Mouse (Mus musculus): ENCODE results near the gene Zfp296. TPM values are rescaled to one million over a fixed set of nuclear protein-coding genes. Genes with fewer than 3 reads are reported as not detected.

Gene Zfp296
- polyA plus RNA-seq, 1 experiment from 2014 or later = 0.31 TPM

DNA sequence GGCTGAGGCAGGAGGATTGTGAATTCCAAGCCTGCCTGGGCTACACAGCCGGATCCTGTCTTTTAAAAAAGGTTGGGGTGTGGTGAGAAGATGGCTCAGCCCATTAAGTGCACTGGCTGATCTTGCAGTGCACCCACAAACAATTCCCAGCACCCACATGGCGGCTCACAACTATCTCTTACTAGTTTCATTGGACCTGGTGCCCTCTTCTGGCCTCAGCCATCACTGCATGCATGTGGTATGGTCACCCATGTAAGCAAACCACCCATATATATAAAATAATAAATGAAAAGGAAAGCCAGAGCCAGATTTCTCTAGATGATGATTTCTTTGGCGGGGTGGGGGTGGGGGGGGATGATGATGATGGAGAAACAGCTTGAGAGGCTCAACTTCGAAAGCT lies 12.6 kb upstream of the Zfp296 start:
- no peaks in the 10 kb centered on the region for H3K27me3 ChIP-seq
- peaks cover 38% of the 10 kb centered on the region for H3K36me3 ChIP-seq
- no peaks in the 10 kb centered on the region for H3K9me3 ChIP-seq
- H3K4me1 ChIP-seq (replicated peaks) = peaks cover 27% of the 10 kb centered on the region
- H3K27ac ChIP-seq = no peak overlapping the region
- no peak overlapping the region for H3K4me3 ChIP-seq (replicated peaks)
- no peak overlapping the region for H3K9ac ChIP-seq (replicated peaks)
- 89% methylated on average over 4 of the region's 4 CpGs for WGBS
- no peak for ATAC-seq
- no peak overlapping the region for H3K4me2 ChIP-seq (replicated peaks)

DNA sequence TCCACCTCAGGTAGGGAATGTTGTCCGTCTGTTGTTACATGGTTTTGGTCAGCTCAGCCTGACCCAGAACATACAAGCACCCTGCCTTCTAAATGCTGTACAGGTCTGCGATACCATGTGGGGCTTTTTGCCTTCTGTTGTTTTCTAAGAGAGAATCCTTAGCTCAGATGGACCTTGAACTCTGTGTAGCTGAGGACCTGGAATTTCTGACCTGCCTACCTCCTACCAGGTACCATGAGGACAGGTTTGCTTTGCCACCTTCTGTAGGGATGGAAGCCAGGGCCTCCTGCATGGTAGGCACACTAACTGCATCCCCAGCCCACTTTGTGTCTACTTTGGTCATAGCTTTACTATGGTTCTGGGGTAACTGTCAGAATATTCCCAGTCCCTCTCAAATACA lies 11.3 kb upstream of the Zfp296 start:
- Histone ChIP-seq H3K27me3 (no peaks in the 10 kb centered on the region), H3K9ac (replicated peaks) (no peak overlapping the region), H3K4me2 (replicated peaks) (no peak overlapping the region), H3K27ac (no peak overlapping the region), H3K9me3 (no peaks in the 10 kb centered on the region), H3K4me1 (replicated peaks) (peaks cover 14% of the 10 kb centered on the region), H3K36me3 (peaks cover 46% of the 10 kb centered on the region), H3K4me3 (replicated peaks) (no peak overlapping the region)
- ATAC-seq = no peak
- WGBS = 95% methylated on average over 2 of the region's 2 CpGs

DNA sequence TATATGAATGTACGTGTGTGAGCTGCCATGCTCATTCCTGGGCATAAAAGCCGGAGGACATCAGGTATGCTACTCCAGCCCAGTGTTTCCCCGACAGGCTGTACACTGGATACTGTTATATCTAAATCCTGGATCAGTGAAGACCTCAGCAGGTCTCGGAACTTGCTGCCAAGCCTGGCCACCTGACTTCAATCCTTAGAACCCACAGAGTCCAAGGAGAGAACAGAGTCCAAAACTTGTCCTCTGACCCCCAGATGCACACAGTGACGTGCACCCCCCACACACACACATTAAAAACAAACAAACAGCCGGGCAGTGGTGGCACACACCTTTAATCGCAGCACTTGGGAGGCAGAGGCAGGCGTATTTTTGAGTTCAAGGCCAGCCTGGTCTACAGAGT lies 9.7 kb upstream of the Zfp296 start:
- peaks cover 46% of the 10 kb centered on the region for H3K36me3 ChIP-seq
- H3K27ac ChIP-seq = no peak overlapping the region
- no peak overlapping the region for H3K4me3 ChIP-seq (replicated peaks)
- H3K27me3 ChIP-seq = no peaks in the 10 kb centered on the region
- H3K9ac ChIP-seq (replicated peaks) = no peak overlapping the region
- no peak for ATAC-seq
- WGBS = 92% methylated on average over 8 of the region's 8 CpGs
- H3K4me2 ChIP-seq (replicated peaks) = no peak overlapping the region
- peaks cover 17% of the 10 kb centered on the region for H3K4me1 ChIP-seq (replicated peaks)
- H3K9me3 ChIP-seq = no peaks in the 10 kb centered on the region

DNA sequence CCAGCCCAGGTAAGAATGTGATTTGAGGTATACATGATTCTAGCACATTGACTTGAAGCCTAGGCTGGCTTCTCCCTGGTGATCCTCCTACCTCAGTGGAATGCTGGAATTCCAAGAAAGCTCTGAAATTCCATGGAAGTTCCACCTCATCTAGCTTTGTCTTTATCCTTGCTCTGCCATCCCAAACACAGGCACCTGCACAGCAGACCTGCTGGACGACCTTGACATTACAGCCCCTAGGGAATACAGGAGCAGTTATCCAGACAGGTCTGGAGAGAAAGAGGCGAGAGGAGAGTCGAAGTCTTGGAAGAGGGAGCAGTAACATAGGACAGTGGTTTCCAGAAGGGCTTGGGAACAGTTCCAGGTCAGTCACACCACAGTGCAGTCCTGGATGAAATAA lies 7.4 kb upstream of the Zfp296 start:
- peaks cover 40% of the 10 kb centered on the region for H3K36me3 ChIP-seq
- H3K4me2 ChIP-seq (replicated peaks) = no peak overlapping the region
- ATAC-seq = no peak
- no peak overlapping the region for H3K9ac ChIP-seq (replicated peaks)
- H3K27ac ChIP-seq = no peak overlapping the region
- H3K27me3 ChIP-seq = peaks cover 2% of the 10 kb centered on the region; the same call in 1 of the 2 replicates
- 88% methylated on average over 3 of the region's 3 CpGs for WGBS
- no peaks in the 10 kb centered on the region for H3K9me3 ChIP-seq
- no peak overlapping the region for H3K4me3 ChIP-seq (replicated peaks)
- peaks cover 22% of the 10 kb centered on the region for H3K4me1 ChIP-seq (replicated peaks)

DNA sequence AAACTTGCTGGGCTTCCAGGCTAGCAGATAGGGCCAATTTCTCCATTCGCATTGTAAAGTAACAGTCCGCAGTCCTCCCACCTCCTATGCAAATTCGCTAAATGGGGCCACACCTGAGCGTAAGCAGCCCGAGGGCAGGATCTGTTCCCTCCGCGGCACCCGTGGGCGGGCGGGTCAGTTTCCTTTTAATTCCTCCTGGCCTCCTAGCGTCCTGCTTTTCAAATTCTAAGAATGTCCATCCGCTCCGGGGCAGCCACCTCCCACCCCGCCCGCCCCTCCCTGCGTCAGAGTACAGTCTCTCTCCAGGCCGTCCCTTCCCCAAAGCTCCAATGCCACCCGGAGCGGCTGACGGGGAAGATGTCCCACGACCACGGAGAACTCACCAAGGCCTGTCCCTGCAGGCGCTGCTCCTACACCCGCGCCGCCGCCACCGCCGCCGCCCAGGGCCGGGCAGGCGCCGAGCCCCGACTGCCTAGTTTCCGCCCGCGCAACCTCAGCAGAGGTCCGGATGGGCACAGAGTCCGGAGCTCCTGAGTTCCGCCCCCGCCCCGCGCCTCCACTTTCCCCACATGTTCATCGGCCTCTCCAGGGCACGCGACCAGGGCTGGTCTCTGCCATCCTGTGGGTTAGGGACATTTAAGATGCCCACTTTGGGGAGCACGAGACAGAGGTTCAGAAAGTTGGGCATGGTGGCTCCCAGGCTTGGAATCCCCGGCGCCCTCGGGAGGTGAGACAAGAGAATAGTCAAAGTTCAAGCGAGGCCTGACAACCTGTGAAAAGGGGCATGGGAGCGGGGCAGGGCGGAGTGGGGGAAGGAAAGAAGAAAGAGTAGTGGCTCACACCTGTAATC lies 3.9 kb upstream of the Zfp296 start:
- Histone ChIP-seq H3K9me3 (no peaks in the 10 kb centered on the region), H3K9ac (replicated peaks) (peak overlapping the region; percentile 84), H3K27me3 (peaks cover 37% of the 10 kb centered on the region), H3K4me3 (replicated peaks) (peak overlapping the region; percentile 77), H3K4me2 (replicated peaks) (peak overlapping the region; percentile 83), H3K4me1 (replicated peaks) (peaks cover 32% of the 10 kb centered on the region), H3K27ac (peak overlapping the region; percentile 74), H3K36me3 (peaks cover 21% of the 10 kb centered on the region)
- WGBS = under 1% methylated on average over 53 of the region's 53 CpGs
- peak; percentile 88 for ATAC-seq

DNA sequence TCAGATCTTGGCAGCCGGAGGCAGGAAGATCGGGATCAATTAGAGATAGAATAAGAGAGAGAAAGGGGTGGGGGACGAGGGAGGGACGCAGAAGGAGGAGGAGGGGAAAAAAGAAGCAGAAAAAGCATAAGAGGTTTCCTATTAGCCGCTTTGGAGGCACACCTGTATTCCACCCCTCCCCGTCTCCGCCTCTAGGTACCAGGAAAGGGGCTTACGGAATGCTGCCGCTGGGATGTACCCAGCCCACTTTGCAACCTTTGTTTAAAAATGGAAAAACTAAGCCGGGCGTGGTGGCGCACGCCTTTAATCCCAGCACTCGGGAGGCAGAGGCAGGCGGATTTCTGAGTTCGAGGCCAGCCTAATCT lies 3.3 kb upstream of the Zfp296 start:
- Histone ChIP-seq H3K4me2 (replicated peaks) (peak overlapping the region; percentile 83), H3K9me3 (no peaks in the 10 kb centered on the region), H3K4me1 (replicated peaks) (peaks cover 32% of the 10 kb centered on the region), H3K27ac (peak overlapping the region; percentile 74; the same call in 1 of the 2 replicates), H3K4me3 (replicated peaks) (peak overlapping the region; percentile 77), H3K27me3 (peaks cover 43% of the 10 kb centered on the region), H3K9ac (replicated peaks) (peak overlapping the region; percentile 84), H3K36me3 (peaks cover 15% of the 10 kb centered on the region)
- 29% methylated on average over 16 of the region's 16 CpGs for WGBS
- ATAC-seq = peak; percentile 7; the same call in 1 of the 2 replicates

DNA sequence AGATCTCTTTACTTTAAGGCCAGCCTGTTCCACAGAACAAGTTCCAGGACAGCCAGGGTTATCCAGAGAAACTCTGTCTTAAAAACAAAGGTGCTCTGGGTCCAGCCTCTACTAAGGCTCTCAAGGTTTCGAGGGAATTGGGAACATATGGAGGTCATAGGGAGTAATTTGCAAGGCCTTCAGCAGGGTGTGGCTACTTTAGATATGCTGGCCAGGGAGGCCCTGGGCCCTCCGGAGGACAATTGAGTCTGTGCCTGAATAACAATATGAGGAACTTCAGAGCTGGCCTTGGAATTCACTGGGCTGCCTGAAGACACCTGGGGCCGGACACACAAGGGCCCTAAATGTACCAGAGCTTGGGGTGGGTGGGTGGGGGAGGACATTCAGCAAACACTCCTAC lies 1.5 kb upstream of the Zfp296 start:
- WGBS = 72% methylated on average over 3 of the region's 3 CpGs
- no peak overlapping the region for H3K4me2 ChIP-seq (replicated peaks)
- peaks cover 59% of the 10 kb centered on the region for H3K27me3 ChIP-seq
- no peak for ATAC-seq
- H3K27ac ChIP-seq = no peak overlapping the region
- H3K4me3 ChIP-seq (replicated peaks) = no peak overlapping the region
- H3K4me1 ChIP-seq (replicated peaks) = peaks cover 32% of the 10 kb centered on the region
- no peak overlapping the region for H3K9ac ChIP-seq (replicated peaks)
- H3K36me3 ChIP-seq = peaks cover 12% of the 10 kb centered on the region
- H3K9me3 ChIP-seq = no peaks in the 10 kb centered on the region

DNA sequence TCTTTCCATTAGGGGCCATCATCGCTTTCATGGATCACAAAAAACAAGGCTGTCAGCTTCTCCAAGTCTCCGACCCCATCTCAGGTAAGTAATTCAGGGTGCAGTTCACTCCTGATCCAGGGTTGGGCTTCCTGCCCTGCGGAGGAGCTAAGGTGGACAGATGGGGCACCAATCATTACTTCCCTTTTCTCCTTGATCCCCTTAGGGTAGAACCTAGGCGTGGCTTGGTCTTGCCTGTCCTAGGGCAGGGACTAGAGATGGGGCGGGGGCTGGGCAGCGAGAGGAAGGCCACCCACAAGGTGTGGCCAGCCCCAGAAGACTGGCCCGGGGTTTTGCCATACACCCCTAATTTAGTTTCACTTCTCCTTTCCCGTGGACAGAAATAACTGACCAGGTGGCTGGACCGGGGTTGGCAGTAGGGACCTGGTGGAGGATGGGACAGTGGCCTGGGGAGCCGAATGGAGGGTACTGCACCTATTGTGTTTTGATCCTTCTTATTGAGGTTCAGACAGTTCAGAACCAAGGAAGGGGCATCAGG lies 859 bp downstream of the Zfp296 start:
- Histone ChIP-seq H3K9ac (replicated peaks) (no peak overlapping the region; the same call in 1 of the 2 replicates), H3K27ac (no peak overlapping the region), H3K4me2 (replicated peaks) (peak overlapping the region; percentile 51), H3K4me1 (replicated peaks) (peaks cover 18% of the 10 kb centered on the region), H3K4me3 (replicated peaks) (0 out of 2 replicates have a peak overlapping the region, but pooled peaks have one; percentile 28), H3K9me3 (no peaks in the 10 kb centered on the region), H3K36me3 (peaks cover 34% of the 10 kb centered on the region), H3K27me3 (peaks cover 59% of the 10 kb centered on the region)
- ATAC-seq = no peak
- 17% methylated on average over 10 of the region's 10 CpGs for WGBS

DNA sequence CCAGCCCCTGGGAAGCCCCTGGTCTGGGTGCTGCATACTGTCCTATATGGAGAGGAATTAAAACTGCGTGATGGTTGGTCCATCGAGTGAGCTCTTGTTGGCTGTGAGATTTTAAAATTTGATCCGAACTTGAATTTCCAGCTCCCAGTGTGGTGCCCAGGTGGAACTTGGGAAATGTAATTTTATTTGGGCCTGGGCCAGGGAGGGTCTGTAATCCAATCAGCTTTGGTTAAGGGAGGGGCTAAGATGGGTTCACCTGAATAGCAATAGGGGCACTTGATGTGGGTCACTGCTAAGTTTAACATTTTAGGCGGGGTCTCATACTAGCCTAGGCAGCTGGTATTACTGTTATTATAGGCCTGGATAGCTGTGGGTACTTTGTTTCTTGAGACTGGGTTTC lies 1.3 kb downstream of the Zfp296 start:
- H3K4me2 ChIP-seq (replicated peaks) = no peak overlapping the region
- H3K36me3 ChIP-seq = peaks cover 38% of the 10 kb centered on the region
- no peak overlapping the region for H3K9ac ChIP-seq (replicated peaks)
- H3K4me3 ChIP-seq (replicated peaks) = no peak overlapping the region
- no peak for ATAC-seq
- no peak overlapping the region for H3K27ac ChIP-seq
- H3K27me3 ChIP-seq = peaks cover 59% of the 10 kb centered on the region
- no peaks in the 10 kb centered on the region for H3K9me3 ChIP-seq
- peaks cover 18% of the 10 kb centered on the region for H3K4me1 ChIP-seq (replicated peaks)
- 69% methylated on average over 4 of the region's 4 CpGs for WGBS

DNA sequence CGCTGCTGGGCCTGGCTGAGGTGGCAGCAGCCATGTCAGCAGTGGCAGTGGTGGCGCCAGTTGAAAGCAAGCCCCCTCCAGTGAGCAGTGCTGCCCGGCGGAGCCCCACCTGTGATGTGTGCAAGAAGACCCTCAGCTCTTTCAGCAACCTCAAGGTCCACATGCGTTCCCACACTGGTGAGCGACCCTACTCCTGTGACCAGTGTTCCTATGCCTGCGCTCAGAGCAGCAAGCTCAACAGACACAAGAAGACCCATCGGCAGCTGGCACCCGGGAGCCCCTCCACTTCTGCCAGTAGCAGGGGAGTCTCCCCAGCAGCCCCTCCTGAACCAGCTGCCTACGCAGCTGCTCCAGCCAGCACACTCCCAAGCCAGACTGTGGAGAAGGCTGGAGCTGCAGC lies 2.7 kb downstream of the Zfp296 start:
- Histone ChIP-seq H3K4me2 (replicated peaks) (no peak overlapping the region), H3K36me3 (peaks cover 51% of the 10 kb centered on the region), H3K9ac (replicated peaks) (no peak overlapping the region), H3K27me3 (peaks cover 57% of the 10 kb centered on the region), H3K27ac (no peak overlapping the region), H3K9me3 (no peaks in the 10 kb centered on the region), H3K4me1 (replicated peaks) (peaks cover 10% of the 10 kb centered on the region), H3K4me3 (replicated peaks) (no peak overlapping the region)
- 85% methylated on average over 10 of the region's 10 CpGs for WGBS
- ATAC-seq = no peak

DNA sequence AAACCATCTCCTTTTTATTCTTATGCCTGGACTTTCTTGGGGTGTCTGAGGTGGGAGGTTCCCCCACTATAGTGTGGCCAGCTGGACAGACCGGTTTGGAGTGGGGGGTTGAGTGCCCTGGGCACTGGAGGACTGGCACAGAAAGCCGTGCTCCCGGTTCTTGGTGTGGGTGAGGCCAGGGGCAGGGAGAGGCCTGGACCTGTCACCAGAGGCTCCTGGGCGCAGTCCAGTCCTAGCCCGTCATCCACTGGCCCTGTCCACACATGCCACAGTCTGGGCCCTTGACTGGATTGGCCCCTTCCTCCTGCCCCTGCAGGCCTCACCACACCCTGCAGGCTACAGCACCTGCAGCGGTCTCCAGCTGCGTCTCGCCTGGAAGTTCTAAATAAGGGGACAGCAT lies 3.5 kb downstream of the Zfp296 start:
- Histone ChIP-seq H3K36me3 (peaks cover 60% of the 10 kb centered on the region), H3K4me3 (replicated peaks) (no peak overlapping the region), H3K9me3 (no peaks in the 10 kb centered on the region), H3K9ac (replicated peaks) (no peak overlapping the region), H3K4me2 (replicated peaks) (no peak overlapping the region), H3K27ac (no peak overlapping the region), H3K4me1 (replicated peaks) (peaks cover 10% of the 10 kb centered on the region), H3K27me3 (peaks cover 48% of the 10 kb centered on the region)
- 87% methylated on average over 8 of the region's 8 CpGs for WGBS
- no peak for ATAC-seq

DNA sequence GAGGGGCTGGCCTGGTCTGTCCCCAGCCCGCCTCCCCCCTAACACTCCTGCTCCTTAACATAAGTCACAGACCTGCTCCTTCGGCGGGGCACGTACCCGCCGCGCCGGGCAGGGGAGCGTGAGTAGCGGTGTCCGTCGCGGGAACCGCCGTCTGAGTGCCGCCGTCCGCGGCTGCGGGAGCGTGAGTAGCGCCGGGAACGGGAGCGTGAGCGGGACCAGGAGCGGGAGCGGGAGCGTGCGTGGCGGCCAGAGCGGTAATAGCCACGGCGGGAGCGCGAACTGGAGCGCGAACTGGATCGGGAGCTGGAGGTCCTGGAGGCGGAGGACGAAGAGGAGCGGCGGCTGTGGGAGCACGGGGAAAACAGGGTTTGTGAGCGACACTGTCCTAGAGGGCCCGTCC lies 9.2 kb downstream of the Zfp296 start:
- no peaks in the 10 kb centered on the region for H3K27me3 ChIP-seq
- peaks cover 97% of the 10 kb centered on the region for H3K36me3 ChIP-seq
- WGBS = 78% methylated on average over 46 of the region's 46 CpGs
- no peaks in the 10 kb centered on the region for H3K9me3 ChIP-seq
- ATAC-seq = no peak
- no peak overlapping the region for H3K4me3 ChIP-seq (replicated peaks)
- no peak overlapping the region for H3K9ac ChIP-seq (replicated peaks)
- no peak overlapping the region for H3K27ac ChIP-seq
- no peaks in the 10 kb centered on the region for H3K4me1 ChIP-seq (replicated peaks)
- no peak overlapping the region for H3K4me2 ChIP-seq (replicated peaks)
